In the genomic region with DNA sequence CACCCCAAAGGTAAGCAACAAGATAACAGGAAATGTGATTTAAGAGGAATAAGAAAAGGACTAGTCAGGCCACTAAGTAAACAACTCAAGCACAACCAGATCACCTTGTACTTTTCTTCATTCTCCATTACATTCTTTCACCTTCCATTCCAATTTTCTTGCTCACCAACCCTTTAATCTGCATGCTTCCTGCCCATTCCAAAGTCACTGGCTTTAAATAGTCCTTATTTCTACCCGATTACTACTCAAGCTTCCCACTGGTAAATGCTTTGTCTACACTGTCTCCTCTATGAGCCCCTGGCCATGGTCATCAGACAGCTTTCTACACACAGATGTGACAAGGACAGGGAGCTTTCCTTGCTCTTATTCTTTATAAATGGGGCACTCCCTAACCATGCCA, we compare ENCODE assay signal across 12 mouse cellular contexts. TPM values are rescaled to one million over a fixed set of nuclear protein-coding genes. Genes with fewer than 3 reads are reported as not detected.
A peak's percentile ranks its signal among the peaks of the same experiment; 100 is the strongest.
DNase-seq lines count a peak whose midpoint lies in the region; ATAC-seq and TF ChIP-seq lines count a peak whose summit lies in the region.
"Had no signal": no experiment of that assay in that cellular context is flagged by ENCODE, and none has a peak within 500 bp of the region (broad histone marks: within the 10 kb centered on the region; RNA-seq: fewer than 3 reads in every experiment).

No protein-coding gene starts in this region.

- no peaks in the 10 kb centered on the region for H3K9me3 ChIP-seq in kidney, embryonic 16.5 days (ENCODE audit: low read length)
- H3K9me3 ChIP-seq in embryonic facial prominence, embryonic 15.5 days (replicated peaks), result no peaks in the 10 kb centered on the region
- H3K9me3 ChIP-seq in intestine, embryonic 15.5 days, result no peaks in the 10 kb centered on the region
- no peaks in the 10 kb centered on the region for H3K9me3 ChIP-seq in midbrain, embryonic 16.5 days (replicated peaks; ENCODE audit: control insufficient read depth, low read length, poor library complexity, severe bottlenecking)

- peak overlapping the region; percentile 12; the same call in 1 of the 2 replicates for H3K4me3 ChIP-seq in kidney, embryonic 16.5 days (ENCODE audit: low read length)
- no peak overlapping the region for H3K4me3 ChIP-seq in embryonic facial prominence, embryonic 15.5 days (replicated peaks)
- H3K4me3 ChIP-seq in intestine, embryonic 15.5 days (replicated peaks), result no peak overlapping the region
- no peak overlapping the region for H3K4me3 ChIP-seq in midbrain, embryonic 16.5 days (ENCODE audit: low read depth, low read length)
- no peak overlapping the region for H3K4me3 ChIP-seq in left cerebral cortex, adult 2 months

- TF ChIP-seq CTCF in left cerebral cortex, adult 2 months (IDR thresholded peaks at IDR 0.05), result no peak

- no peak overlapping the region for H3K27ac ChIP-seq in kidney, embryonic 16.5 days (ENCODE audit: low read length)
- no peak overlapping the region for H3K27ac ChIP-seq in embryonic facial prominence, embryonic 15.5 days (replicated peaks)
- no peak overlapping the region for H3K27ac ChIP-seq in intestine, embryonic 15.5 days
- H3K27ac ChIP-seq in midbrain, embryonic 16.5 days (ENCODE audit: low read length), result no peak overlapping the region
- no peak overlapping the region for H3K27ac ChIP-seq in left cerebral cortex, adult 2 months

- H3K36me3 ChIP-seq in kidney, embryonic 16.5 days (ENCODE audit: insufficient read depth, low read length), result peaks cover 16% of the 10 kb centered on the region
- peaks cover 14% of the 10 kb centered on the region for H3K36me3 ChIP-seq in embryonic facial prominence, embryonic 15.5 days
- H3K36me3 ChIP-seq in intestine, embryonic 15.5 days, result peaks cover 12% of the 10 kb centered on the region; the same call in 1 of the 2 replicates
- peaks cover 13% of the 10 kb centered on the region for H3K36me3 ChIP-seq in midbrain, embryonic 16.5 days (ENCODE audit: control insufficient read depth, insufficient read depth, low read length)

- H3K4me1 ChIP-seq in kidney, embryonic 16.5 days (ENCODE audit: insufficient read depth, low read length), result peaks cover 13% of the 10 kb centered on the region
- H3K4me1 ChIP-seq in embryonic facial prominence, embryonic 15.5 days, result peaks cover 12% of the 10 kb centered on the region
- H3K4me1 ChIP-seq in intestine, embryonic 15.5 days (replicated peaks), result peaks cover 4% of the 10 kb centered on the region
- H3K4me1 ChIP-seq in midbrain, embryonic 16.5 days (ENCODE audit: control insufficient read depth, insufficient read depth, low read length), result peaks cover 19% of the 10 kb centered on the region

- intact Hi-C loops in left cerebral cortex, adult 2 months (cut with DNase I), result loop anchor here (5.0 to 10.0 kb wide), 2 partner anchors 71 to 1054 kb away; partner anchors contain the start of genes Mrpl50 and Zfp189

- DNase-seq in kidney, postnatal 36 days, result no peak
- no peak for DNase-seq in left cerebral cortex, adult 2 months (ENCODE audit: extremely low spot score in 1 of 2, low spot score in 2 of 2)
- DNase-seq in layer of hippocampus, adult 18-20 months (ENCODE audit: low spot score in 2 of 2), result no peak
- DNase-seq in thymus, postnatal 14 days, result no peak
- DNase-seq: kidney, adult 9 months; right cerebral cortex, postnatal 14 days; thymus, postnatal 36 days had no signal

- no peak overlapping the region for H3K9ac ChIP-seq in kidney, embryonic 16.5 days (replicated peaks; ENCODE audit: low read length)
- no peak overlapping the region for H3K9ac ChIP-seq in embryonic facial prominence, embryonic 15.5 days
- no peak overlapping the region for H3K9ac ChIP-seq in intestine, embryonic 15.5 days
- H3K9ac ChIP-seq in midbrain, embryonic 16.5 days (ENCODE audit: low read depth, low read length), result peak overlapping the region; percentile 38; the same call in 1 of the 2 replicates

- no peaks in the 10 kb centered on the region for H3K27me3 ChIP-seq in kidney, embryonic 16.5 days (ENCODE audit: insufficient read depth, low read length)
- H3K27me3 ChIP-seq in embryonic facial prominence, embryonic 15.5 days, result no peaks in the 10 kb centered on the region
- no peaks in the 10 kb centered on the region for H3K27me3 ChIP-seq in intestine, embryonic 15.5 days (replicated peaks)
- H3K27me3 ChIP-seq in midbrain, embryonic 16.5 days (ENCODE audit: control insufficient read depth, insufficient read depth, low read depth, low read length), result no peaks in the 10 kb centered on the region

- H3K4me2 ChIP-seq in kidney, embryonic 16.5 days (replicated peaks; ENCODE audit: low read depth, low read length), result peak overlapping the region; percentile 22; the same call in 1 of the 2 replicates
- H3K4me2 ChIP-seq in embryonic facial prominence, embryonic 15.5 days (replicated peaks), result peak overlapping the region; percentile 53
- peak overlapping the region; percentile 63 for H3K4me2 ChIP-seq in intestine, embryonic 15.5 days (replicated peaks)
- H3K4me2 ChIP-seq in midbrain, embryonic 16.5 days (ENCODE audit: low read length), result peak overlapping the region; percentile 26; the same call in 1 of the 2 replicates

- ATAC-seq in kidney, embryonic 16.5 days (ENCODE audit: low FRiP score, low TSS enrichment), result no peak
- ATAC-seq in embryonic facial prominence, embryonic 15.5 days (ENCODE audit: insufficient number of reproducible peaks, low FRiP score, low TSS enrichment, low read depth), result no peak
- no peak for ATAC-seq in intestine, embryonic 15.5 days
- ATAC-seq in midbrain, embryonic 16.5 days, result no peak
- ATAC-seq: lung, postnatal 0 days had no signal

- WGBS in kidney, embryonic 16.5 days, result 65% methylated on average over 1 of the region's 1 CpGs
- WGBS in embryonic facial prominence, embryonic 15.5 days, result 33% methylated on average over 1 of the region's 1 CpGs
- WGBS in intestine, embryonic 15.5 days, result 56% methylated on average over 1 of the region's 1 CpGs
- 47% methylated on average over 1 of the region's 1 CpGs for WGBS in midbrain, embryonic 16.5 days

RNA-seq across cellular contexts. Expression of gene Tex10, which starts 2.3 kb away (rescaled TPM):
- 56.9 and 57.5 TPM in 2 replicates for polyA plus RNA-seq in kidney, embryonic 16.5 days (2015; fragmentation: Nextera tagmentation; extraction: Ambion mirVana)
- 50.2 and 51.0 TPM in 2 replicates for polyA plus RNA-seq in embryonic facial prominence, embryonic 15.5 days (2015; fragmentation: Nextera tagmentation; extraction: Ambion mirVana)
- 45.7 and 50.5 TPM in 2 replicates for polyA plus RNA-seq in intestine, embryonic 15.5 days (2015; fragmentation: Nextera tagmentation; extraction: Ambion mirVana)
- 37.6 and 41.2 TPM in 2 replicates for polyA plus RNA-seq in midbrain, embryonic 16.5 days (2015; fragmentation: Nextera tagmentation; extraction: Ambion mirVana)
- total RNA-seq in left cerebral cortex, adult 2 months (2021), result 10 to 100 TPM; 24.4 to 26.0 TPM
- 10 to 100 TPM; 24.2 to 26.8 TPM for total RNA-seq in layer of hippocampus, adult 18-20 months (2021)
